Mouse (Mus musculus): ENCODE measurements around the gene Elavl1. TPM values are rescaled to one million over a fixed set of nuclear protein-coding genes. Genes with fewer than 3 reads are reported as not detected.
A peak's percentile ranks its signal among the peaks of the same experiment; 100 is the strongest.
"Not testable (repeated sequence)": the region's sequence is repeated elsewhere in the genome, so short reads cannot be mapped to it uniquely, and the experiment has no call there.

Elavl1 gene
- polyA plus RNA-seq, 1 experiment: 21.7 TPM

DNA sequence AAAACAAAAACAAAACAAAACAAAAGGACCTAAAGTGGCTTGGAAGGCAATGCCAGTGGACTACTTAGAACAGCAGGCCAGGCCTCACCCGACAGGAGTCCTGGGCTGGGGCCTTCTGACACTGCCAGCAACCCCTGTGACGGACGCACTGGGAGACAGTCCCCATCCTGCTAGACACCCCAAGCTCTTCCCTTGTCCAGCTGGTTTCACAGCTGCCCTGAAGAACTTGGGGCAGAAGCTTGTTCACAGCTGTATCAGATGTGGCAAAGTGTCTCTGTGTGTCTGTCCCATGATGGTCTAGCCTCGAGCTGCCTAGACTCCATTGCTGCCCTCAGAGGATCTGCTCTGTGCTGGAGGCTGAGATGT, 65.4 kb downstream of the Elavl1 start:
- H3K4me3 ChIP-seq (replicated peaks; ENCODE audit: control insufficient read depth, low read depth, low read length): no peak overlapping the region
- TF ChIP-seq POLR2A (IDR thresholded peaks at IDR 0.05; ENCODE audit: borderline replicate concordance, control insufficient read depth, low read depth, low read length): no peak
- TF ChIP-seq CTCF (IDR thresholded peaks at IDR 0.05; ENCODE audit: control insufficient read depth, insufficient read depth, low read length): no peak
- no peak overlapping the region for H3K27ac ChIP-seq (ENCODE audit: control insufficient read depth, insufficient read depth, low read depth, low read length, poor library complexity)
- 87% methylated on average over 4 of the region's 4 CpGs for WGBS
- H3K4me1 ChIP-seq (ENCODE audit: control insufficient read depth, insufficient read depth, low read length): no peaks in the 10 kb centered on the region; the same call in 1 of the 2 replicates

DNA sequence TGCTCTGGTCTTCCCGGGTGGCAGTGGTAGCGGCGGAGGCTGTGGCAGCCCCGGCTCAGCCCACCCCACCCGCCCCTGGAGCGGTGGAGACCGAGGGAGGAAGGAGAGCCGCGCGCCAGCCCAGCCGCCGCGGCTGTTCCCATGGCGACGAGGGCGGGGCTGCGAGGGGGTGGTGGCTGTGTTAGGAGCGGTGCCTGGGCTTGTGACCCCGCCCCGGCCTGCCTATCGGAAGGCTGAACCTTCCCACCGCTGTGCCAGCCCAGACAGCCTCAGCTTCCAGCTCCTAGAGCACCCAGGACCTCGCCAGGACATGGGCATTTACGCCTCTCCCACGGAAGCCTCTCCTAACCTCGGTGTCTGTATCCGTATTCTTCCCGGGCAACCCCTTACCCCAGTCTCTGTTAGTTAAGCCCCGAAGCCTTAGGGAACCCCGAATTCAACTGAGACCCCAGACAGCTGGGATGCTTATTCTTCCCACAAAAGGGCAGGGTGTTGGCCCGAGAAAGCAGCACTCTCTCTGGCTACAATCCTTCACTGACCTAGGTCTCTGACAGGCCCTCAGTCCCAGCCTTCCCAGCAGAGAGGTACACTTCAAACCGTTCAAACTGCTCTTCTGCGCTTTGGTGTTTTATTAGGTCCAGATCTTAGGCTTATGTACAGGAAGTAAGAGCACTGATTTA, 65.9 kb downstream of the Elavl1 start, which contains the start of gene Ctxn1:
Ctxn1 (minus strand) TSS at position 150 of the 680 bp plus-strand sequence.
- TF ChIP-seq CTCF (IDR thresholded peaks at IDR 0.05; ENCODE audit: control insufficient read depth, insufficient read depth, low read length): 0 out of 2 replicates have a peak, but pooled peaks have one; percentile 0
- TF ChIP-seq POLR2A (IDR thresholded peaks at IDR 0.05; ENCODE audit: borderline replicate concordance, control insufficient read depth, low read depth, low read length): peak; percentile 32; the same call in 1 of the 2 replicates
- H3K27ac ChIP-seq (ENCODE audit: control insufficient read depth, insufficient read depth, low read depth, low read length, poor library complexity): peak within 1 kb of the TSS; percentile 10
- H3K4me1 ChIP-seq (ENCODE audit: control insufficient read depth, insufficient read depth, low read length): no peaks in the 10 kb centered on the region; the same call in 1 of the 2 replicates
- 11% methylated on average over 33 of the region's 33 CpGs for WGBS
- H3K4me3 ChIP-seq (replicated peaks; ENCODE audit: control insufficient read depth, low read depth, low read length): peak within 1 kb of the TSS; percentile 45

DNA sequence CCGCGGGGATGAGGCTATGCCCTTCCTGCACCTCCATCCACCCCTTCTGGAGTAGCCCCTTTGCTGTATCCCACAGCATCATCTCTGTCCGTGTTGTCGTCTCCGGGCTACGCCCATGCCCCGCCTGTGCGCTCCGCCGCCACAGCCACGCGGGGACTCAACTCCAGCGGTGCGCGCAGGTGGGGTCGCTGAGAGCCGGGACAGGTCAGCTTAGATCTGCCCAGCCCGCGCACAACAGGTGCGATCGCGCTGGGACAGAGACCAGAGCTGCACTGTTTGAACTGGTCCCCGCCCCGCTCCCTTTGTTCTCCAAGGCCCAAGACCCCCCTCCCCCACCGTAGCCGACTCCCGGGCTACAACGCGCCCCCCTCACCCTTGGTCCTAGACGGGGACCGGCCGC, 66.5 kb downstream of the Elavl1 start:
- peaks cover under 1% of the 10 kb centered on the region; the same call in 1 of the 2 replicates for H3K4me1 ChIP-seq (ENCODE audit: control insufficient read depth, insufficient read depth, low read length)
- under 1% methylated on average over 32 of the region's 32 CpGs for whole genome bisulfite sequencing
- no peak overlapping the region; the same call in 1 of the 2 replicates for H3K27ac ChIP-seq (ENCODE audit: control insufficient read depth, insufficient read depth, low read depth, low read length, poor library complexity)
- peak overlapping the region; percentile 45 for H3K4me3 ChIP-seq (replicated peaks; ENCODE audit: control insufficient read depth, low read depth, low read length)
- TF ChIP-seq CTCF (IDR thresholded peaks at IDR 0.05; ENCODE audit: control insufficient read depth, insufficient read depth, low read length): no peak
- TF ChIP-seq POLR2A (IDR thresholded peaks at IDR 0.05; ENCODE audit: borderline replicate concordance, control insufficient read depth, low read depth, low read length): no peak

DNA sequence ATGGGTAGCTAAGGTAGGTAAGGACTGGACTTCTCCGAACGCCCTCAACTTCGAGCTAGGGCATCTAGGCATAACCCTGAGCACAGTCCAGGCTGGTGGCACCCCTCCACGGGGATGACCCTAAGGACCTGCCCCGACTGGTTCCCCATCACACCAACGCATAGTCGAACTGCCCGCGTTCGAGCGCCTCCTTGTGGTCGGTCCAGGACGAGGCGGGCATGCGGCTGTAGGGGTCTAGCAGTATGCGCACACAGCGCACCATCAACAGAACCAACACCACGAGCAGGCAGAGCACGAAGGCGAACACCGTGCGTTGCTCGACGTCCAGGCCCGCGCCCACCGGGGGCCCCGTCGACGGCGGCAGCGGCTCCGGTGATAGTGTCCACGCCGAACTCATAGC, 67.0 kb downstream of the Elavl1 start:
- 5% methylated on average over 35 of the region's 35 CpGs for WGBS
- TF ChIP-seq POLR2A (IDR thresholded peaks at IDR 0.05; ENCODE audit: borderline replicate concordance, control insufficient read depth, low read depth, low read length) (0 out of 2 replicates have a peak, but pooled peaks have one; percentile 12), CTCF (IDR thresholded peaks at IDR 0.05; ENCODE audit: control insufficient read depth, insufficient read depth, low read length) (peak; percentile 90)
- Histone ChIP-seq H3K4me1 (ENCODE audit: control insufficient read depth, insufficient read depth, low read length) (peaks cover 2% of the 10 kb centered on the region; the same call in 1 of the 2 replicates), H3K4me3 (replicated peaks; ENCODE audit: control insufficient read depth, low read depth, low read length) (peak overlapping the region; percentile 45), H3K27ac (ENCODE audit: control insufficient read depth, insufficient read depth, low read depth, low read length, poor library complexity) (no peak overlapping the region; the same call in 1 of the 2 replicates)

DNA sequence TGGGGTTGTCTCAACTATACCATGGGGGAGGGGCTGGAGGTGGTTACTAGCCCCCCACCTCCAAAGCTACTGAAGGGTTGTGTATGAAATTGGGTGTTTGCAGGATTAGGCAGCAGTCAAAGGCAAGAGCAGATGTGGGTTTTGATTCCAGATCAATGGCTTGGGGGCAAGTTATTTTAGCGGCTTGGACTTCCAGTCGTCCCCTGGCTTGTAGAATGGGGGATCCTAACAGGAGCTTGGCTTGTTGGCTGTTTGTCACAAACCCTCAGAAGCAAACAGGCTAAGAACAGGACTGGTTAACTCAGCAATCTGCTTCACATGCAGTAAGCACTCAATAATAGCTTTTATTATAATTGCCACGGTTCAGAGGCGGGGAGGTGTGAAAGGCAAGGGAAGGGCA, 67.9 kb downstream of the Elavl1 start:
- Histone ChIP-seq H3K4me1 (ENCODE audit: control insufficient read depth, insufficient read depth, low read length) (peaks cover 2% of the 10 kb centered on the region; the same call in 1 of the 2 replicates), H3K4me3 (replicated peaks; ENCODE audit: control insufficient read depth, low read depth, low read length) (no peak overlapping the region), H3K27ac (ENCODE audit: control insufficient read depth, insufficient read depth, low read depth, low read length, poor library complexity) (no peak overlapping the region)
- TF ChIP-seq POLR2A (IDR thresholded peaks at IDR 0.05; ENCODE audit: borderline replicate concordance, control insufficient read depth, low read depth, low read length) (no peak), CTCF (IDR thresholded peaks at IDR 0.05; ENCODE audit: control insufficient read depth, insufficient read depth, low read length) (no peak)
- 84% methylated on average over 4 of the region's 4 CpGs for WGBS

DNA sequence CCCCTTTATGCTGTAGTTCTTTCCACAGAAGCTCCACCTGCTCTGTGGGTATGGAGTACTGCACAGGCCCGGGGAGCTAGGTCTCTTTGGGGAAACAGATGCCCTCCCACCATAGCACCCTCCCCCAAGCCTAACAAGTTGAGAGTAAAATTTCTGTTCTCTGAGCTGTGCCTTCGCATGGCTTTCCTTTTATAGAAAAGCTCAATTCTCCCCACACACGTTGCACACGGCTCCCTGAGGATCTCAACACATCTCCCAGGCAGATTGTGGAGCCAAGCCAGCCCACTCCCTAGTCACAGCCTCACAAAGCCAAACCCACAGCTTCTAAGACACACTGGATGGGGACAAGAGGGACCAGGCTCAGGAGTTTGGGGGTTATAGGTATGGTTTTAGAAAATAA, 68.3 kb downstream of the Elavl1 start:
- H3K4me1 ChIP-seq (ENCODE audit: control insufficient read depth, insufficient read depth, low read length): peaks cover 2% of the 10 kb centered on the region; the same call in 1 of the 2 replicates
- WGBS: 73% methylated on average over 4 of the region's 4 CpGs
- no peak for TF ChIP-seq CTCF (IDR thresholded peaks at IDR 0.05; ENCODE audit: control insufficient read depth, insufficient read depth, low read length)
- TF ChIP-seq POLR2A (IDR thresholded peaks at IDR 0.05; ENCODE audit: borderline replicate concordance, control insufficient read depth, low read depth, low read length): no peak
- H3K4me3 ChIP-seq (replicated peaks; ENCODE audit: control insufficient read depth, low read depth, low read length): no peak overlapping the region
- no peak overlapping the region for H3K27ac ChIP-seq (ENCODE audit: control insufficient read depth, insufficient read depth, low read depth, low read length, poor library complexity)

DNA sequence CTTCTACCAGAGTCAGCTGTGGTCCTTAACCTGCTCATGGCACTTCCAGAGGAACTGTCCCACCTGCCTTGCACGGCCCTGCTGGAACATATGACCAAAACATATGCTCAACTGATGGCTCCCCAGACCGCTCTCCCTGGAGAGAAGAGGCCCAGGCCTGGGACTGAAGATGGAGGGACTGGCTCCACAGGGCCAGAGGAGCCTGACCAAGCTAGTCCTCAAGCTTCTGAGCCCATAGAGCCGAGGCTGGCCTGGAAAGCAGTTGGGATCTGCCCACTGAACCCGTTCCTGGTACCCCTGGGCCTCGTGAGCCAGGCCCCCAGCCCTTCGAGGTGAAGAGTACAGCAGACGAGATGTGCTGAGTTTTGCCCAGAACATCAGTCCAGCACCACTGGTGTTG, 69.7 kb downstream of the Elavl1 start:
- 86% methylated on average over 7 of the region's 7 CpGs for WGBS
- not testable (repeated sequence) for H3K4me3 ChIP-seq (replicated peaks; ENCODE audit: control insufficient read depth, low read depth, low read length); H3K27ac ChIP-seq (ENCODE audit: control insufficient read depth, insufficient read depth, low read depth, low read length, poor library complexity); H3K4me1 ChIP-seq (ENCODE audit: control insufficient read depth, insufficient read depth, low read length)

DNA sequence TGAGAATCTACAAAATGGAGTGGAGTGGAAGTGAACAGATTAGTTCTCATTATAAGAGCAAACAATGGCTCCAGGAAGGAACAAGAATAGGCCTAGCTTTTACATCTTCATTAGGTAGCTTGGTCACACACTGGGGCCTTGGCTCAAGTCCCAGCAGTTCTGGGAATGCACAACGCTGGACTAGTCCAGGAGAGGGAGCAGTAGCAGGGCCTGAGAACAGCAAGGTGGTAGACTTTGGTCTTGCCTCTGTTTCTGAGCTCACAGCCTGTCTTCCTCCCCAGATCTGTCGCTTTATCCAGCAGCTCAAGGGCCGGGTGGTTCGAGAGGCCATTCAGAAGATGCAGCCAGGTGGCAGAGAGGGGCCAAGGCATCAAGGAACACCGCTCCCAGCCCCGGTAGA, 71.2 kb downstream of the Elavl1 start:
- no peak for TF ChIP-seq CTCF (IDR thresholded peaks at IDR 0.05; ENCODE audit: control insufficient read depth, insufficient read depth, low read length)
- no peak for TF ChIP-seq POLR2A (IDR thresholded peaks at IDR 0.05; ENCODE audit: borderline replicate concordance, control insufficient read depth, low read depth, low read length)
- no peak overlapping the region for H3K27ac ChIP-seq (ENCODE audit: control insufficient read depth, insufficient read depth, low read depth, low read length, poor library complexity)
- H3K4me1 ChIP-seq (ENCODE audit: control insufficient read depth, insufficient read depth, low read length): peaks cover 2% of the 10 kb centered on the region; the same call in 1 of the 2 replicates
- no peak overlapping the region for H3K4me3 ChIP-seq (replicated peaks; ENCODE audit: control insufficient read depth, low read depth, low read length)
- 69% methylated on average over 6 of the region's 6 CpGs for WGBS

All from bone marrow, adult 2 months (tissue).